ENCODE assay signal across 10 mouse cellular contexts in genomic region chr14:52110346-52110745, GRCm38 (mm10). TPM values are rescaled to one million over a fixed set of nuclear protein-coding genes. Genes with fewer than 3 reads are reported as not detected.
DNase-seq lines count a peak whose midpoint lies in the region; ATAC-seq and TF ChIP-seq lines count a peak whose summit lies in the region.
"Had no signal": no experiment of that assay in that cellular context is flagged by ENCODE, and none has a peak within 500 bp of the region (broad histone marks: within the 10 kb centered on the region; RNA-seq: fewer than 3 reads in every experiment).

TSS of gene Rpgrip1 (plus strand) at chr14:52110704.

- no peak within 1 kb of the TSS for H3K27ac ChIP-seq in heart, embryonic 14.5 days (replicated peaks in 1 of 2; ENCODE audit: control insufficient read depth in 1 of 2, insufficient read depth in 1 of 2, low read depth in 2 of 2, low read length in 2 of 2)
- H3K27ac ChIP-seq in bone marrow, adult 2 months (ENCODE audit: control insufficient read depth, insufficient read depth, low read depth, low read length, poor library complexity): no peak within 1 kb of the TSS
- no peak within 1 kb of the TSS for H3K27ac ChIP-seq in hindbrain, embryonic 13.5 days
- no peak within 1 kb of the TSS for H3K27ac ChIP-seq in midbrain, embryonic 12.5 days (replicated peaks)

- no peaks in the 10 kb centered on the region for H3K27me3 ChIP-seq in heart, embryonic 14.5 days (ENCODE audit: control insufficient read depth, insufficient read depth, low read length)
- H3K27me3 ChIP-seq in hindbrain, embryonic 13.5 days: no peaks in the 10 kb centered on the region
- H3K27me3 ChIP-seq in midbrain, embryonic 12.5 days: no peaks in the 10 kb centered on the region

- H3K9ac ChIP-seq in heart, embryonic 14.5 days (ENCODE audit: low read length): no peak within 1 kb of the TSS
- no peak within 1 kb of the TSS for H3K9ac ChIP-seq in hindbrain, embryonic 13.5 days
- H3K9ac ChIP-seq in midbrain, embryonic 12.5 days (replicated peaks): no peak within 1 kb of the TSS

- intact Hi-C loops in heart, postnatal 25 days (cut with DNase I): no loop called here

- no peak within 1 kb of the TSS for H3K4me3 ChIP-seq in heart, embryonic 14.5 days (ENCODE audit: control insufficient read depth in 1 of 2, insufficient read depth in 1 of 2, low read depth in 1 of 2, low read length in 2 of 2)
- H3K4me3 ChIP-seq in bone marrow, adult 2 months (replicated peaks; ENCODE audit: control insufficient read depth, low read depth, low read length): no peak within 1 kb of the TSS
- H3K4me3 ChIP-seq in hindbrain, embryonic 13.5 days: no peak within 1 kb of the TSS
- no peak within 1 kb of the TSS for H3K4me3 ChIP-seq in midbrain, embryonic 12.5 days

- peaks cover 8 to 13% of the 10 kb centered on the region in 2 experiments; a peak in 3 of 4 replicates for H3K4me1 ChIP-seq in heart, embryonic 14.5 days (ENCODE audit: control insufficient read depth in 2 of 2, insufficient read depth in 2 of 2, low read length in 2 of 2)
- no peaks in the 10 kb centered on the region; the same call in 1 of the 2 replicates for H3K4me1 ChIP-seq in bone marrow, adult 2 months (ENCODE audit: control insufficient read depth, insufficient read depth, low read length)
- H3K4me1 ChIP-seq in hindbrain, embryonic 13.5 days (replicated peaks): peaks cover 3% of the 10 kb centered on the region; the same call in 1 of the 2 replicates
- no peaks in the 10 kb centered on the region; the same call in 1 of the 2 replicates for H3K4me1 ChIP-seq in midbrain, embryonic 12.5 days

- no peaks in the 10 kb centered on the region for H3K9me3 ChIP-seq in heart, embryonic 14.5 days (ENCODE audit: control insufficient read depth, low read length)
- no peaks in the 10 kb centered on the region for H3K9me3 ChIP-seq in hindbrain, embryonic 13.5 days
- H3K9me3 ChIP-seq in midbrain, embryonic 12.5 days: no peaks in the 10 kb centered on the region

- DNase-seq in heart, postnatal 25 days (ENCODE audit: low spot score): no peak
- DNase-seq in cerebellum, adult 9-11 months: no peak
- no peak for DNase-seq in right cerebral cortex, postnatal 10 days (ENCODE audit: low spot score in 2 of 2)
- no peak for DNase-seq in ovary, postnatal 36 days (ENCODE audit: low spot score)
- DNase-seq: adrenal gland, adult 2 months; kidney, adult 9 months had no signal

- no peak for ATAC-seq in heart, embryonic 14.5 days (ENCODE audit: insufficient number of reproducible peaks, insufficient read depth, low FRiP score, low read depth)
- no peak for ATAC-seq in hindbrain, embryonic 13.5 days (ENCODE audit: low FRiP score)
- ATAC-seq in midbrain, embryonic 12.5 days (ENCODE audit: low FRiP score, low read depth): no peak

- 91% methylated on average over 4 of the region's 4 CpGs for WGBS in heart, embryonic 14.5 days
- 96% methylated on average over 4 of the region's 4 CpGs for WGBS in bone marrow, adult 2 months
- WGBS in hindbrain, embryonic 13.5 days: 89% methylated on average over 4 of the region's 4 CpGs
- WGBS in midbrain, embryonic 12.5 days: 80% methylated on average over 4 of the region's 4 CpGs

- no peak for TF ChIP-seq POLR2A in bone marrow, adult 2 months (IDR thresholded peaks at IDR 0.05; ENCODE audit: borderline replicate concordance, control insufficient read depth, low read depth, low read length)

- H3K4me2 ChIP-seq in heart, embryonic 14.5 days (ENCODE audit: low read length): no peak within 1 kb of the TSS
- no peak within 1 kb of the TSS for H3K4me2 ChIP-seq in hindbrain, embryonic 13.5 days
- no peak within 1 kb of the TSS for H3K4me2 ChIP-seq in midbrain, embryonic 12.5 days (replicated peaks)

- no peaks in the 10 kb centered on the region for H3K36me3 ChIP-seq in heart, embryonic 14.5 days (ENCODE audit: control insufficient read depth, insufficient read depth, low read length)
- no peaks in the 10 kb centered on the region for H3K36me3 ChIP-seq in hindbrain, embryonic 13.5 days
- H3K36me3 ChIP-seq in midbrain, embryonic 12.5 days: no peaks in the 10 kb centered on the region

- no peak for TF ChIP-seq CTCF in bone marrow, adult 2 months (IDR thresholded peaks at IDR 0.05; ENCODE audit: control insufficient read depth, insufficient read depth, low read length)

RNA-seq across cellular contexts. Expression of gene Rpgrip1, which starts in this region (rescaled TPM):
- 32.0 and 32.6 TPM in 2 replicates for polyA plus RNA-seq in heart, embryonic 14.5 days (2014; fragmentation: Nextera tagmentation; extraction: Ambion mirVana)
- total RNA-seq in heart, postnatal 25 days (2021): not detected
- 337 and 668 TPM in 2 replicates for polyA plus RNA-seq in bone marrow, adult 2 months (2011; ENCODE audit: insufficient read depth, insufficient read length, low replicate concordance, missing spikeins)
- polyA plus RNA-seq in hindbrain, embryonic 13.5 days (2015; fragmentation: Nextera tagmentation; extraction: Ambion mirVana): 51.5 and 54.6 TPM in 2 replicates
- polyA plus RNA-seq in midbrain, embryonic 12.5 days (2016; fragmentation: Nextera tagmentation; extraction: Ambion mirVana): 62.6 and 69.2 TPM in 2 replicates
